28 mouse cellular contexts compared by ENCODE assay signal in genomic region chr11:83450550-83450949, GRCm38 (mm10). TPM values are rescaled to one million over a fixed set of nuclear protein-coding genes. Genes with fewer than 3 reads are reported as not detected.
DNase-seq lines count a peak whose midpoint lies in the region; ATAC-seq lines count a peak whose summit lies in the region.
"Had no signal": no experiment of that assay in that cellular context is flagged by ENCODE, and none has a peak within 500 bp of the region (broad histone marks: within the 10 kb centered on the region; RNA-seq: fewer than 3 reads in every experiment).

No protein-coding gene starts in this region.

- peak; percentile 82 for DNase-seq in heart, adult 11 months
- no peak for DNase-seq in hindbrain, embryonic 10.5 days (ENCODE audit: low spot score)
- peak; percentile 88 for DNase-seq in adipocyte (ENCODE audit: low spot score)
- DNase-seq: adrenal gland, adult 2 months; adrenal gland, postnatal 10 days; adrenal gland, postnatal 25 days; B cell, adult 2 months; cerebellum, adult 11 months; cerebellum, adult 18-20 months; cerebellum, adult 8-10 months; cerebellum, adult 9-11 months; cerebellum, postnatal 36 days; embryo, embryonic 11 days; forebrain, postnatal 0 days had no signal

- H3K4me3 ChIP-seq in heart, embryonic 11.5 days (ENCODE audit: low read depth, low read length): no peak overlapping the region
- H3K4me3 ChIP-seq in hindbrain, embryonic 10.5 days: no peak overlapping the region
- no peak overlapping the region for H3K4me3 ChIP-seq in hindbrain, embryonic 12.5 days
- H3K4me3 ChIP-seq in kidney, embryonic 15.5 days (replicated peaks): no peak overlapping the region
- H3K4me3 ChIP-seq: embryonic facial prominence, embryonic 13.5 days; embryonic facial prominence, embryonic 15.5 days; erythroblast, embryonic 14.5 days; forebrain, embryonic 13.5 days; forebrain, embryonic 15.5 days had no signal

- no peak for ATAC-seq in heart, embryonic 11.5 days (replicated peaks; ENCODE audit: insufficient number of reproducible peaks, low FRiP score, low TSS enrichment)
- ATAC-seq in hindbrain, embryonic 12.5 days (ENCODE audit: low FRiP score): no peak
- ATAC-seq in kidney, embryonic 15.5 days (replicated peaks; ENCODE audit: low FRiP score): no peak
- ATAC-seq: activated CD4-positive, CD25-positive, alpha-beta regulatory T cell, adult 4 months; CD4-positive, CD25-positive, alpha-beta regulatory T cell, adult 4 months; forebrain, embryonic 13.5 days; forebrain, embryonic 15.5 days; forebrain, postnatal 0 days; Patski had no signal

- no peak overlapping the region for H3K27ac ChIP-seq in heart, embryonic 11.5 days (ENCODE audit: low read depth, low read length)
- peak overlapping the region; percentile 35; the same call in 1 of the 2 replicates for H3K27ac ChIP-seq in hindbrain, embryonic 10.5 days
- no peak overlapping the region for H3K27ac ChIP-seq in hindbrain, embryonic 12.5 days
- no peak overlapping the region for H3K27ac ChIP-seq in kidney, embryonic 15.5 days
- H3K27ac ChIP-seq: embryonic facial prominence, embryonic 13.5 days; embryonic facial prominence, embryonic 15.5 days; forebrain, embryonic 13.5 days; forebrain, embryonic 15.5 days had no signal

- WGBS in heart, embryonic 11.5 days (ENCODE audit: insufficient replicate concordance): 36% methylated on average over 1 of the region's 1 CpGs
- whole genome bisulfite sequencing in hindbrain, embryonic 10.5 days: 62% methylated on average over 1 of the region's 1 CpGs
- WGBS in hindbrain, embryonic 12.5 days: 63% methylated on average over 1 of the region's 1 CpGs
- 56% methylated on average over 1 of the region's 1 CpGs for WGBS in kidney, embryonic 15.5 days

- peaks cover 1% of the 10 kb centered on the region; the same call in 1 of the 2 replicates for H3K27me3 ChIP-seq in heart, embryonic 11.5 days (ENCODE audit: control insufficient read depth, insufficient read depth, low read length)
- H3K27me3 ChIP-seq in hindbrain, embryonic 10.5 days (ENCODE audit: insufficient read depth, poor library complexity, severe bottlenecking): peaks cover 25% of the 10 kb centered on the region
- peaks cover 9% of the 10 kb centered on the region for H3K27me3 ChIP-seq in hindbrain, embryonic 12.5 days
- peaks cover 16% of the 10 kb centered on the region for H3K27me3 ChIP-seq in kidney, embryonic 15.5 days
- H3K27me3 ChIP-seq: Patski had no signal

- no peak overlapping the region for H3K4me2 ChIP-seq in heart, embryonic 11.5 days
- H3K4me2 ChIP-seq in hindbrain, embryonic 12.5 days (replicated peaks): no peak overlapping the region
- H3K4me2 ChIP-seq in kidney, embryonic 15.5 days: no peak overlapping the region
- H3K4me2 ChIP-seq: embryonic facial prominence, embryonic 13.5 days; embryonic facial prominence, embryonic 15.5 days; forebrain, embryonic 13.5 days; forebrain, embryonic 15.5 days had no signal

- H3K36me3 ChIP-seq in heart, embryonic 11.5 days (ENCODE audit: control insufficient read depth, insufficient read depth, low read length): no peaks in the 10 kb centered on the region
- H3K36me3 ChIP-seq in hindbrain, embryonic 10.5 days: no peaks in the 10 kb centered on the region
- H3K36me3 ChIP-seq in hindbrain, embryonic 12.5 days: no peaks in the 10 kb centered on the region
- H3K36me3 ChIP-seq in kidney, embryonic 15.5 days: no peaks in the 10 kb centered on the region
- H3K36me3 ChIP-seq: embryonic facial prominence, embryonic 13.5 days; embryonic facial prominence, embryonic 15.5 days; forebrain, embryonic 15.5 days; G1E had no signal

- H3K9me3 ChIP-seq in heart, embryonic 11.5 days (replicated peaks; ENCODE audit: control insufficient read depth, low read length): no peaks in the 10 kb centered on the region
- no peaks in the 10 kb centered on the region for H3K9me3 ChIP-seq in hindbrain, embryonic 10.5 days
- H3K9me3 ChIP-seq in hindbrain, embryonic 12.5 days (replicated peaks): no peaks in the 10 kb centered on the region
- no peaks in the 10 kb centered on the region for H3K9me3 ChIP-seq in kidney, embryonic 15.5 days (replicated peaks)
- H3K9me3 ChIP-seq: embryonic facial prominence, embryonic 13.5 days; embryonic facial prominence, embryonic 15.5 days; forebrain, embryonic 13.5 days; forebrain, embryonic 15.5 days; G1E had no signal

- H3K4me1 ChIP-seq in heart, embryonic 11.5 days (ENCODE audit: control insufficient read depth, insufficient read depth, low read length): peaks cover 48% of the 10 kb centered on the region
- H3K4me1 ChIP-seq in hindbrain, embryonic 10.5 days (replicated peaks): peaks cover 44% of the 10 kb centered on the region
- H3K4me1 ChIP-seq in hindbrain, embryonic 12.5 days: peaks cover 20% of the 10 kb centered on the region
- H3K4me1 ChIP-seq in kidney, embryonic 15.5 days: peaks cover 35% of the 10 kb centered on the region

- no peak overlapping the region for H3K9ac ChIP-seq in heart, embryonic 11.5 days (ENCODE audit: low read depth, low read length)
- no peak overlapping the region for H3K9ac ChIP-seq in hindbrain, embryonic 12.5 days
- H3K9ac ChIP-seq in kidney, embryonic 15.5 days: no peak overlapping the region
- H3K9ac ChIP-seq: embryonic facial prominence, embryonic 13.5 days; embryonic facial prominence, embryonic 15.5 days; forebrain, embryonic 13.5 days; forebrain, embryonic 15.5 days; forebrain, postnatal 0 days had no signal

RNA-seq across cellular contexts. Expression of gene Mmp28, which starts 12.3 kb away (rescaled TPM):
- polyA plus RNA-seq in heart, embryonic 11.5 days (2014; fragmentation: Nextera tagmentation; extraction: Ambion mirVana): 3.3 and 5.6 TPM in 2 replicates
- polyA plus RNA-seq in hindbrain, embryonic 10.5 days (2016; fragmentation: Nextera tagmentation; extraction: Ambion mirVana): 1.1 and 1.3 TPM in 2 replicates
- 3.2 and 3.5 TPM in 2 replicates for polyA plus RNA-seq in hindbrain, embryonic 12.5 days (2016; fragmentation: Nextera tagmentation; extraction: Ambion mirVana)
- polyA plus RNA-seq in kidney, embryonic 15.5 days (2015; fragmentation: Nextera tagmentation; extraction: Ambion mirVana): 1.3 and 1.4 TPM in 2 replicates
- polyA plus RNA-seq: activated CD4-positive, CD25-positive, alpha-beta regulatory T cell, adult 4 months; CD4-positive, CD25-positive, alpha-beta regulatory T cell, adult 4 months; erythroblast, embryonic 14.5 days; G1E had no signal

RNA-seq across cellular contexts. Expression of gene 1700020L24Rik, which starts 13.1 kb away (rescaled TPM):
- polyA plus RNA-seq in heart, embryonic 11.5 days (2014; fragmentation: Nextera tagmentation; extraction: Ambion mirVana): 2.1 and 2.3 TPM in 2 replicates
- 0.97 TPM in 1 of 2 replicates, not detected in the other for polyA plus RNA-seq in hindbrain, embryonic 10.5 days (2016; fragmentation: Nextera tagmentation; extraction: Ambion mirVana)
- polyA plus RNA-seq in hindbrain, embryonic 12.5 days (2016; fragmentation: Nextera tagmentation; extraction: Ambion mirVana): 0.30 and 0.45 TPM in 2 replicates
- 0.35 TPM in 1 of 2 replicates, not detected in the other for polyA plus RNA-seq in kidney, embryonic 15.5 days (2015; fragmentation: Nextera tagmentation; extraction: Ambion mirVana)
- polyA plus RNA-seq: erythroblast, embryonic 14.5 days; forebrain, embryonic 13.5 days; G1E had no signal

RNA-seq across cellular contexts. Expression of gene Gas2l2, which starts 21.3 kb away (rescaled TPM):
- polyA plus RNA-seq in heart, embryonic 11.5 days (2014; fragmentation: Nextera tagmentation; extraction: Ambion mirVana): 0.10 and 0.14 TPM in 2 replicates
- 0.27 and 0.39 TPM in 2 replicates for polyA plus RNA-seq in hindbrain, embryonic 10.5 days (2016; fragmentation: Nextera tagmentation; extraction: Ambion mirVana)
- 0.59 and 0.76 TPM in 2 replicates for polyA plus RNA-seq in hindbrain, embryonic 12.5 days (2016; fragmentation: Nextera tagmentation; extraction: Ambion mirVana)
- not detected in 2 replicates for polyA plus RNA-seq in kidney, embryonic 15.5 days (2015; fragmentation: Nextera tagmentation; extraction: Ambion mirVana)
- polyA plus RNA-seq: activated CD4-positive, CD25-positive, alpha-beta regulatory T cell, adult 4 months; adrenal gland, adult 2 months; CD4-positive, CD25-positive, alpha-beta regulatory T cell, adult 4 months; embryonic facial prominence, embryonic 11.5 days; erythroblast, embryonic 14.5 days; forebrain, embryonic 11.5 days; G1E; Patski had no signal

RNA-seq across cellular contexts. Expression of gene Taf15, which starts 22.3 kb away (rescaled TPM):
- 6.0 and 15.1 TPM in 2 replicates for polyA plus RNA-seq in heart, embryonic 11.5 days (2014; fragmentation: Nextera tagmentation; extraction: Ambion mirVana)
- 9.2 and 11.3 TPM in 2 replicates for polyA plus RNA-seq in hindbrain, embryonic 10.5 days (2016; fragmentation: Nextera tagmentation; extraction: Ambion mirVana)
- 13.9 and 14.9 TPM in 2 replicates for polyA plus RNA-seq in hindbrain, embryonic 12.5 days (2016; fragmentation: Nextera tagmentation; extraction: Ambion mirVana)
- polyA plus RNA-seq in kidney, embryonic 15.5 days (2015; fragmentation: Nextera tagmentation; extraction: Ambion mirVana): 13.6 and 17.1 TPM in 2 replicates

RNA-seq across cellular contexts. Expression of gene Rasl10b, which starts 41.6 kb away (rescaled TPM):
- 4.4 and 5.3 TPM in 2 replicates for polyA plus RNA-seq in heart, embryonic 11.5 days (2014; fragmentation: Nextera tagmentation; extraction: Ambion mirVana)
- 4.3 and 11.1 TPM in 2 replicates for polyA plus RNA-seq in hindbrain, embryonic 10.5 days (2016; fragmentation: Nextera tagmentation; extraction: Ambion mirVana)
- 16.8 and 17.7 TPM in 2 replicates for polyA plus RNA-seq in hindbrain, embryonic 12.5 days (2016; fragmentation: Nextera tagmentation; extraction: Ambion mirVana)
- polyA plus RNA-seq in kidney, embryonic 15.5 days (2015; fragmentation: Nextera tagmentation; extraction: Ambion mirVana): 1.0 and 1.6 TPM in 2 replicates
- polyA plus RNA-seq: activated CD4-positive, CD25-positive, alpha-beta regulatory T cell, adult 4 months; CD4-positive, CD25-positive, alpha-beta regulatory T cell, adult 4 months; erythroblast, embryonic 14.5 days had no signal
